10 mouse cellular contexts compared by ENCODE assay signal in the genomic region with DNA sequence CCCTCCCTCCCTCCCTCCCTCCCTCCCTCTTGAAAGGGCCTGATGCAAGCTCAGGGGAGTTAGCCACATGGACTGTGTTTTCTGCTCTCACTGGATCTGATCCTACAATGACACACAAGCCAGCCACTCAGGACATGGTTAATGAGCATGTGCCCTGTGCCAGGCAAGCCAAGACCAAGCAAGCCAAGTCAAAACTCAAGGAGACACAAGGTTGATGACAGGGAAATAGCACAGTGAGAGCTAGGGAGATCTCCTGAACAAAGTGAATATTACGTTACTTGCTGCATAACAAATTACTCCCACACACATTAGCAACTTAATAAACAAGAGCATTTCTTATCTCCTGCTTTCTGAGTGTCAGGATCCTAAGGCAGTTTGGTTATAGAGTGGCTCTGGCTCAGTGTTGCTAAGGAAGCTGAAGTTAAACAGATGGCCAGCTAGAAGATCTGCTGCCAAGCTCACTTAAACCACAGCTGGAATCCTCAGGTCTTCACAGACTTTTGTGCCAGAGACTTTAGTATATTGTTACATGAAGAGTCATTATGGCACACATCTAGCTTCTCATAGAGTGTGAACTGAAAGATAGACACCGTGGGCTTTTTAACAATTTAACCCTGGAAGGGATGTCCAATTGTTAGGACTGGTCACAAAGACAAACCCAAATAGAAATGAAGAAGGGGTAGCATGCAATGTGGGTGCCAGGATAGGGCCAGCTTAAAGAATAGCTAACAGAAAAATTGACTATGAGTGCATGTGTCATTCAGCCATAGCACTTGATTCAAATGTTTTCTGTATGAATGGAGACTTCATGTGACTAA.
DNase-seq lines count a peak whose midpoint lies in the region; ATAC-seq and TF ChIP-seq lines count a peak whose summit lies in the region.
"Had no signal": no experiment of that assay in that cellular context is flagged by ENCODE, and none has a peak within 500 bp of the region (broad histone marks: within the 10 kb centered on the region; RNA-seq: fewer than 3 reads in every experiment).

No protein-coding gene starts in this region.

- TF ChIP-seq CTCF in stomach, postnatal 0 days (IDR thresholded peaks at IDR 0.05; ENCODE audit: low read depth): no peak

- WGBS in stomach, postnatal 0 days: 43% methylated on average over 2 of the region's 2 CpGs

- no peaks in the 10 kb centered on the region for H3K9me3 ChIP-seq in stomach, postnatal 0 days (ENCODE audit: control insufficient read depth, low read length)

- ATAC-seq in stomach, postnatal 0 days (ENCODE audit: low FRiP score, low TSS enrichment): peak; percentile 29; the same call in 1 of the 2 replicates

- no peak overlapping the region for H3K4me3 ChIP-seq in stomach, postnatal 0 days (ENCODE audit: low read depth, low read length)
- H3K4me3 ChIP-seq: erythroblast, embryonic 14.5 days had no signal

- H3K27ac ChIP-seq in stomach, postnatal 0 days (replicated peaks): no peak overlapping the region

- H3K4me1 ChIP-seq in stomach, postnatal 0 days (replicated peaks; ENCODE audit: control insufficient read depth, insufficient read depth): no peaks in the 10 kb centered on the region

- TF ChIP-seq EP300 in stomach, postnatal 0 days (optimal IDR thresholded peaks at IDR 0.05): no peak

- no peaks in the 10 kb centered on the region for H3K36me3 ChIP-seq in stomach, postnatal 0 days (ENCODE audit: control insufficient read depth, insufficient read depth, low read length)

- no peak overlapping the region for H3K4me2 ChIP-seq in stomach, postnatal 0 days (replicated peaks; ENCODE audit: low read depth)

- peak; percentile 55 to 59 for DNase-seq in cerebellum, postnatal 14 days
- no peak for DNase-seq in cerebellum, adult 9-10 months
- DNase-seq in retina, postnatal 1 day: peak; percentile 7
- DNase-seq in retina, embryonic 14.5 days (ENCODE audit: low spot score): no peak
- DNase-seq in left cerebral cortex, adult 8-10 months (ENCODE audit: low spot score in 2 of 2): peak; percentile 2 to 15
- DNase-seq in stomach, postnatal 0 days (ENCODE audit: low spot score): no peak
- DNase-seq in thymus, postnatal 10 days (ENCODE audit: low spot score in 2 of 2): no peak
- DNase-seq in kidney, adult 11 months: no peak
- DNase-seq: kidney, adult 2 months had no signal

- no peaks in the 10 kb centered on the region for H3K27me3 ChIP-seq in stomach, postnatal 0 days (ENCODE audit: control insufficient read depth, insufficient read depth, low read length)

- no peak overlapping the region for H3K9ac ChIP-seq in stomach, postnatal 0 days (ENCODE audit: low read length)

Comparison
In these comparisons a context has a peak if more than half of its experiments do, and no peak if none do; other contexts are left out.
1. DNase-seq: peak in cerebellum, postnatal 14 days (2 of 2), retina, postnatal 1 day (single experiment) and left cerebral cortex, adult 8-10 months (2 of 2); none in cerebellum, adult 9-10 months (single experiment), retina, embryonic 14.5 days (single experiment), stomach, postnatal 0 days (single experiment), thymus, postnatal 10 days (0 of 2) and kidney, adult 11 months (single experiment).